Mouse (Mus musculus): ENCODE measurements around the gene Astn2. TPM values are rescaled to one million over a fixed set of nuclear protein-coding genes. Genes with fewer than 3 reads are reported as not detected.

The Astn2 gene
- total and polyA plus RNA-seq, 3 experiments: 0.50 to 0.90 (median 0.78) TPM

DNA sequence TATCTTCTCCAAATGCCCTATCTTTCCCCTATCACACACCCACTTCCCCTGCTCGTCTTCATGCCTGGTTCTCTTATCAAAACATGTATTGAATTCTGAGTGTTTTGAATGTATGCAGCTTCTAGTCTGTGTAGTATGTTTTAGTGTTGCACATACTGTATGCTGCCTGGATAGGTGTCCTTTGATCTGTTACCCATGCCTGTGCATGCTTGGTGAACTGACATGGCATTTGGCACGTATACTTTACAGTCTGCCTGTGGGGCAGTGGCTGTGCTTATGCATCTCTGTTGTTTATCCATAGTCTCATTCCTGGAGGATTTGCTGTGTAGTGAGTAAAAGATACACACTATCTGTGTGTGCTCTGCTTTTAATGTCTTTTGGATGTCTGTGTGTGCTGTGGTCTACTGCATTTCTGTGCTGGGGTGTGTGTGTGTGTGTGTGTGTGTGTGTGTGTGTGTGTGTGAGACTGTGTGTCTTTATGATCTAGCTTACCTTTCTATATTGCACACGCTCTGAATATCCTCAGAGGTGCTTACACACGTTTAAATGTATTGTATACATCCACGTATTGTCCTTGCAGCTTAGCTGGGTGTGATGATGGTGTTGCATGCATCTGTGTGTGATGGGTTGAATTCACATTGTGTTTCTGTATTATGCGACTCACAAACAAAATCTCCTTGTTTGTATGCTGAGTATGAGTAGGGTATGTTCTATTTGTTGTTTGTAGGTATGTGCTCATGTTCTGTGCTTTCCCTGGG, 908.5 kb downstream of the Astn2 start:
- no peak overlapping the region for H3K4me3 ChIP-seq
- H3K9ac ChIP-seq (ENCODE audit: low read depth, low read length): no peak overlapping the region
- TF ChIP-seq POLR2A (IDR thresholded peaks at IDR 0.05; ENCODE audit: insufficient read depth, low read depth, low read length): no peak
- no peak for TF ChIP-seq CTCF (IDR thresholded peaks at IDR 0.05)
- TF ChIP-seq EP300 (IDR thresholded peaks at IDR 0.05; ENCODE audit: insufficient read depth, low read depth, low read length): no peak
- H3K36me3 ChIP-seq (ENCODE audit: control insufficient read depth, insufficient read depth, low read length): no peaks in the 10 kb centered on the region
- no peak for DNase-seq
- no peaks in the 10 kb centered on the region for H3K79me2 ChIP-seq (replicated peaks; ENCODE audit: control insufficient read depth, insufficient read depth, low read length)
- H3K4me1 ChIP-seq (ENCODE audit: control insufficient read depth, insufficient read depth, low read length): no peaks in the 10 kb centered on the region; the same call in 1 of the 2 replicates
- H3K27ac ChIP-seq: no peak overlapping the region
- intact Hi-C loops (cut with DNase I): loop anchor here (2.0 to 10.0 kb wide), 3 partner anchors 375 to 971 kb away; no protein-coding TSS in a partner anchor
- no peaks in the 10 kb centered on the region for H3K27me3 ChIP-seq (ENCODE audit: control insufficient read depth, insufficient read depth, low read length)
- WGBS: 66% methylated on average over 6 of the region's 6 CpGs

GRCm38 (mm10) chr4:65491541-65491940, 912.9 kb downstream of the Astn2 start:
- no peaks in the 10 kb centered on the region; the same call in 1 of the 2 replicates for H3K4me1 ChIP-seq (ENCODE audit: control insufficient read depth, insufficient read depth, low read length)
- H3K27ac ChIP-seq: no peak overlapping the region
- 58% methylated on average over 2 of the region's 2 CpGs for WGBS
- no peak overlapping the region for H3K4me3 ChIP-seq
- H3K79me2 ChIP-seq (replicated peaks; ENCODE audit: control insufficient read depth, insufficient read depth, low read length): no peaks in the 10 kb centered on the region
- DNase-seq: no peak
- no peaks in the 10 kb centered on the region for H3K27me3 ChIP-seq (ENCODE audit: control insufficient read depth, insufficient read depth, low read length)
- no peak for TF ChIP-seq EP300 (IDR thresholded peaks at IDR 0.05; ENCODE audit: insufficient read depth, low read depth, low read length)
- no peak for TF ChIP-seq POLR2A (IDR thresholded peaks at IDR 0.05; ENCODE audit: insufficient read depth, low read depth, low read length)
- no peak for TF ChIP-seq CTCF (IDR thresholded peaks at IDR 0.05)
- no peaks in the 10 kb centered on the region for H3K36me3 ChIP-seq (ENCODE audit: control insufficient read depth, insufficient read depth, low read length)
- intact Hi-C loops (cut with DNase I): loop anchor here (10.0 kb wide), 1 partner anchor 967 kb away; no protein-coding TSS in a partner anchor
- H3K9ac ChIP-seq (ENCODE audit: low read depth, low read length): no peak overlapping the region

- intact Hi-C loops (cut with DNase I): loop anchor here (10.0 kb wide), 1 partner anchor 965 kb away; no protein-coding TSS in a partner anchor
- Histone ChIP-seq H3K27me3 (ENCODE audit: control insufficient read depth, insufficient read depth, low read length) (no peaks in the 10 kb centered on the region), H3K4me1 (ENCODE audit: control insufficient read depth, insufficient read depth, low read length) (no peaks in the 10 kb centered on the region), H3K79me2 (replicated peaks; ENCODE audit: control insufficient read depth, insufficient read depth, low read length) (no peaks in the 10 kb centered on the region), H3K27ac (no peak overlapping the region), H3K36me3 (ENCODE audit: control insufficient read depth, insufficient read depth, low read length) (no peaks in the 10 kb centered on the region), H3K9ac (ENCODE audit: low read depth, low read length) (no peak overlapping the region), H3K4me3 (no peak overlapping the region)
- 66% methylated on average over 3 of the region's 3 CpGs for whole genome bisulfite sequencing
- TF ChIP-seq POLR2A (IDR thresholded peaks at IDR 0.05; ENCODE audit: insufficient read depth, low read depth, low read length) (no peak), EP300 (IDR thresholded peaks at IDR 0.05; ENCODE audit: insufficient read depth, low read depth, low read length) (no peak), CTCF (IDR thresholded peaks at IDR 0.05) (no peak)
- DNase-seq: no peak
Observed at GRCm38 (mm10) chr4:65489711-65490110, 914.7 kb downstream of the Astn2 start.

- TF ChIP-seq CTCF (IDR thresholded peaks at IDR 0.05): no peak
- TF ChIP-seq EP300 (IDR thresholded peaks at IDR 0.05; ENCODE audit: insufficient read depth, low read depth, low read length): no peak
- no peak for TF ChIP-seq POLR2A (IDR thresholded peaks at IDR 0.05; ENCODE audit: insufficient read depth, low read depth, low read length)
- 52% methylated on average over 5 of the region's 5 CpGs for WGBS
Observed at GRCm38 (mm10) chr4:65481632-65482031, 922.8 kb downstream of the Astn2 start.

GRCm38 (mm10) chr4:65477106-65477505, 927.3 kb downstream of the Astn2 start:
- WGBS: 52% methylated on average over 6 of the region's 6 CpGs
- Histone ChIP-seq H3K4me3 (no peak overlapping the region), H3K27me3 (ENCODE audit: control insufficient read depth, insufficient read depth, low read length) (no peaks in the 10 kb centered on the region), H3K79me2 (replicated peaks; ENCODE audit: control insufficient read depth, insufficient read depth, low read length) (no peaks in the 10 kb centered on the region), H3K4me1 (ENCODE audit: control insufficient read depth, insufficient read depth, low read length) (peaks cover 1% of the 10 kb centered on the region; the same call in 1 of the 2 replicates), H3K27ac (peak overlapping the region; percentile 43; the same call in 1 of the 2 replicates), H3K36me3 (ENCODE audit: control insufficient read depth, insufficient read depth, low read length) (no peaks in the 10 kb centered on the region), H3K9ac (ENCODE audit: low read depth, low read length) (no peak overlapping the region)
- intact Hi-C loops (cut with DNase I): no loop called here
- TF ChIP-seq CTCF (IDR thresholded peaks at IDR 0.05): no peak
- TF ChIP-seq POLR2A (IDR thresholded peaks at IDR 0.05; ENCODE audit: insufficient read depth, low read depth, low read length): no peak
- no peak for TF ChIP-seq EP300 (IDR thresholded peaks at IDR 0.05; ENCODE audit: insufficient read depth, low read depth, low read length)
- DNase-seq: peak; percentile 65 to 80

More at GRCm38 (mm10) chr4:65481632-65482031, 922.8 kb downstream of the Astn2 start:
- intact Hi-C loops (cut with DNase I): no loop called here
- H3K4me3 ChIP-seq: no peak overlapping the region
- H3K27ac ChIP-seq: no peak overlapping the region
- H3K79me2 ChIP-seq (replicated peaks; ENCODE audit: control insufficient read depth, insufficient read depth, low read length): no peaks in the 10 kb centered on the region
- H3K4me1 ChIP-seq (ENCODE audit: control insufficient read depth, insufficient read depth, low read length): no peaks in the 10 kb centered on the region
- no peak overlapping the region for H3K9ac ChIP-seq (ENCODE audit: low read depth, low read length)
- DNase-seq: peak; percentile 48 to 56
- H3K27me3 ChIP-seq (ENCODE audit: control insufficient read depth, insufficient read depth, low read length): no peaks in the 10 kb centered on the region
- no peaks in the 10 kb centered on the region for H3K36me3 ChIP-seq (ENCODE audit: control insufficient read depth, insufficient read depth, low read length)

Data from heart, adult 2 months (tissue).